Mouse (Mus musculus) embryonic facial prominence, embryonic 12.5 days (tissue): ENCODE data around the gene P2ry10. TPM values are rescaled to one million over a fixed set of nuclear protein-coding genes. Genes with fewer than 3 reads are reported as not detected.
A peak's percentile ranks its signal among the peaks of the same experiment; 100 is the strongest.

ENCODE experiments used
- ATAC-seq: fragments of 200-750 bp; cut with Nextera tagmentation; 2 replicates; pipeline ENCODE4 v1.8.0; 2017; ENCODE audit not compliant: insufficient number of reproducible peaks, insufficient read depth, low FRiP score, low TSS enrichment
- H3K27ac ChIP-seq: fragments of 300-500 bp; sonication (generic); 2 replicates; pipeline ENCODE4 v1.5.1; 2016; ENCODE audit warnings: mild to moderate bottlenecking
- H3K27me3 ChIP-seq: fragments of 300-500 bp; sonication (generic); 2 replicates; pipeline ENCODE4 v1.6.1; 2016; ENCODE audit warnings: mild to moderate bottlenecking, moderate library complexity
- H3K36me3 ChIP-seq: fragments of 300-500 bp; sonication (generic); 2 replicates; pipeline ENCODE4 v1.6.1; 2016; ENCODE audit warnings: mild to moderate bottlenecking
- H3K4me1 ChIP-seq: fragments of 300-500 bp; sonication (generic); 2 replicates; pipeline ENCODE4 v1.6.1; 2016
- H3K4me2 ChIP-seq: fragments of 300-500 bp; sonication (generic); replicated peaks from 2 replicates; pipeline ENCODE4 v1.6.1; 2016; ENCODE audit warnings: mild to moderate bottlenecking, moderate library complexity
- H3K4me3 ChIP-seq: fragments of 300-500 bp; sonication (generic); 2 replicates; pipeline ENCODE4 v1.5.1; 2016; ENCODE audit warnings: mild to moderate bottlenecking
- H3K9ac ChIP-seq: fragments of 300-500 bp; sonication (generic); 2 replicates; pipeline ENCODE4 v1.6.1; 2016; ENCODE audit warnings: mild to moderate bottlenecking, moderate library complexity
- H3K9me3 ChIP-seq: fragments of 300-500 bp; sonication (generic); 2 replicates; pipeline ENCODE4 v1.6.1; 2016; ENCODE audit warnings: mild to moderate bottlenecking, moderate library complexity
- whole genome bisulfite sequencing: fragments of 180-500 bp; shearing (Covaris S2); methylation state at CpG from one replicate; pipeline ENCODE4 v1.1.7; 2016; 5-methylcytosine and 5-hydroxymethylcytosine counted together
- polyA plus RNA-seq: library from polyadenylated mRNA; unstranded; fragments of >200 nt; fragmentation: Nextera tagmentation; extraction: Ambion mirVana; gene quantifications from 2 replicates; pipeline ENCODE4 v1.2.1, GENCODE M21; 2016

Gene P2ry10
- polyA plus RNA-seq, 1 experiment from 2014 or later = 0.13 TPM

GRCm38 (mm10) chrX:107148681-107149080 is 60.4 kb downstream of the P2ry10 start, which contains the start of gene P2ry10b:
Gene P2ry10b (plus strand): TSS chrX:107148927.
- Histone ChIP-seq H3K4me2 (no peak within 1 kb of the TSS), H3K9me3 (no peaks in the 10 kb centered on the region), H3K36me3 (no peaks in the 10 kb centered on the region), H3K9ac (no peak within 1 kb of the TSS), H3K27ac (0 out of 2 replicates have a peak within 1 kb of the TSS, but pooled peaks have one; percentile 41), H3K4me1 (no peaks in the 10 kb centered on the region), H3K27me3 (no peaks in the 10 kb centered on the region), H3K4me3 (no peak within 1 kb of the TSS)
- 85% methylated on average over 3 of the region's 3 CpGs for WGBS
- no peak for ATAC-seq

GRCm38 (mm10) chrX:107149391-107149993 is 61.2 kb downstream of the P2ry10 start:
- Histone ChIP-seq H3K9me3 (no peaks in the 10 kb centered on the region), H3K4me3 (no peak overlapping the region), H3K9ac (no peak overlapping the region), H3K27ac (0 out of 2 replicates have a peak overlapping the region, but pooled peaks have one; percentile 41), H3K27me3 (no peaks in the 10 kb centered on the region), H3K4me1 (no peaks in the 10 kb centered on the region), H3K36me3 (no peaks in the 10 kb centered on the region), H3K4me2 (no peak overlapping the region)
- no peak for ATAC-seq
- 51% methylated on average over 4 of the region's 4 CpGs for WGBS

GRCm38 (mm10) chrX:107150027-107150426 is 61.7 kb downstream of the P2ry10 start:
- WGBS = 31% methylated on average over 5 of the region's 5 CpGs
- no peak for ATAC-seq
- Histone ChIP-seq H3K27ac (no peak overlapping the region), H3K9ac (no peak overlapping the region), H3K36me3 (no peaks in the 10 kb centered on the region), H3K9me3 (no peaks in the 10 kb centered on the region), H3K4me3 (no peak overlapping the region), H3K4me2 (no peak overlapping the region), H3K4me1 (no peaks in the 10 kb centered on the region), H3K27me3 (no peaks in the 10 kb centered on the region)

GRCm38 (mm10) chrX:107150752-107151515 is 62.6 kb downstream of the P2ry10 start:
- WGBS = 56% methylated on average over 4 of the region's 4 CpGs
- H3K4me1 ChIP-seq = no peaks in the 10 kb centered on the region
- ATAC-seq = 0 out of 2 replicates have a peak, but pooled peaks have one; percentile 41
- no peak overlapping the region for H3K4me2 ChIP-seq
- no peak overlapping the region for H3K4me3 ChIP-seq
- H3K27me3 ChIP-seq = no peaks in the 10 kb centered on the region
- no peak overlapping the region for H3K9ac ChIP-seq
- no peaks in the 10 kb centered on the region for H3K9me3 ChIP-seq
- H3K36me3 ChIP-seq = no peaks in the 10 kb centered on the region
- peak overlapping the region; percentile 50 for H3K27ac ChIP-seq

Other genes with a start within 250 kb of the P2ry10 start
- gene Rtl3, start 247.8 kb upstream of the P2ry10 start, polyA plus RNA-seq = 44.1 and 57.9 TPM in 2 replicates
- 30.8 and 32.2 TPM in 2 replicates for gene Lpar4, start 167.9 kb upstream of the P2ry10 start, polyA plus RNA-seq
- 0.83 and 1.2 TPM in 2 replicates for gene P2ry10b, start 60.4 kb downstream of the P2ry10 start, polyA plus RNA-seq
- gene Gpr174, start 167.4 kb downstream of the P2ry10 start, polyA plus RNA-seq = 0.04 and 0.13 TPM in 2 replicates